Mouse (Mus musculus) stomach, postnatal 0 days (tissue): ENCODE measurements around the gene Gm27029.

Source experiments
- CTCF ChIP-seq: IDR thresholded peaks from 2 replicates; pipeline ENCODE4 v1.5.1; 2016; ENCODE audit warnings: antibody characterized with exemption, low read depth, mild to moderate bottlenecking, moderate library complexity
- EP300 ChIP-seq: optimal IDR thresholded peaks from 2 replicates; pipeline ENCODE3; 2016; ENCODE audit warnings: antibody characterized with exemption

DNA sequence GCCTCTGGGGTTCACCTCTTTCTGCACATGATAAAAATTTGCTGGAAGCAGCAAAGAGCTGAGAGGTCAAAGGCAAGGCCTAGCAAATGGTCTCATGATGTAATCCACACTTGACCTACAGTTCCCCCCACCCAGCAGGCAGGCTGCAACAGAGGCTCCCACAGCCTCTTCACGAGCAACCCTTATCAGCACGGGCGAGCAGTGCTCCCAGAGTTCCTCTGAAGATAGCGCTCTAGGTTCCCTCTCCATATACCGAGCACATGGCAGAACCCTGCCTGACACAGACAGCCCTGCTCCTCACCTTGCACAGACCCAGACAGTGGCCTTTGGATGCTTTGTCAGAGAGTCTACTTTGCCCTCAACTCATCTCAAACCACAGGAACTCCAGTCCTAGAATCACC, 60.1 kb downstream of the Gm27029 start:
- TF ChIP-seq CTCF: no peak
- no peak for TF ChIP-seq EP300
